Mouse (Mus musculus): ENCODE measurements at regions not wholly inside any gene's neighbourhood (a gene's known extent, or its start where the extent isn't known, plus 50 kb on each side); places are given as distances from the start of the nearest gene placed in this dataset.
A peak's percentile ranks its signal among the peaks of the same experiment; 100 is the strongest.

- Histone ChIP-seq H3K36me3 (no peaks in the 10 kb centered on the region), H3K9me3 (replicated peaks) (no peaks in the 10 kb centered on the region), H3K4me2 (no peak overlapping the region), H3K4me3 (no peak overlapping the region), H3K27me3 (replicated peaks) (no peaks in the 10 kb centered on the region), H3K9ac (no peak overlapping the region), H3K27ac (no peak overlapping the region), H3K4me1 (0 out of 2 replicates have a peak, but pooled peaks cover 3% of the 10 kb centered on the region)
- no peak for ATAC-seq
- 56% methylated on average over 2 of the region's 2 CpGs for WGBS (ENCODE audit: insufficient replicate concordance)
Observed at GRCm38 (mm10) chr9:117967080-117967479, 73.2 kb upstream of the Azi2 start.

- H3K27ac ChIP-seq: no peak overlapping the region
- no peak overlapping the region for H3K4me2 ChIP-seq
- WGBS (ENCODE audit: insufficient replicate concordance): 51% methylated on average over 10 of the region's 10 CpGs
- 0 out of 2 replicates have a peak, but pooled peaks cover 3% of the 10 kb centered on the region for H3K4me1 ChIP-seq
- no peaks in the 10 kb centered on the region for H3K27me3 ChIP-seq (replicated peaks)
- ATAC-seq: no peak
- no peak overlapping the region for H3K9ac ChIP-seq
- H3K9me3 ChIP-seq (replicated peaks): no peaks in the 10 kb centered on the region
- H3K36me3 ChIP-seq: no peaks in the 10 kb centered on the region
- no peak overlapping the region for H3K4me3 ChIP-seq
Observed at GRCm38 (mm10) chr9:117966326-117966989, 73.8 kb upstream of the Azi2 start.

- Histone ChIP-seq H3K4me1 (0 out of 2 replicates have a peak, but pooled peaks cover 3% of the 10 kb centered on the region), H3K9me3 (replicated peaks) (no peaks in the 10 kb centered on the region), H3K4me2 (no peak overlapping the region), H3K27ac (no peak overlapping the region), H3K4me3 (no peak overlapping the region), H3K36me3 (no peaks in the 10 kb centered on the region), H3K9ac (no peak overlapping the region), H3K27me3 (replicated peaks) (no peaks in the 10 kb centered on the region)
- ATAC-seq: no peak
- WGBS (ENCODE audit: insufficient replicate concordance): 45% methylated on average over 9 of the region's 9 CpGs
Observed at GRCm38 (mm10) chr9:117962088-117963030, 77.9 kb upstream of the Azi2 start.

DNA sequence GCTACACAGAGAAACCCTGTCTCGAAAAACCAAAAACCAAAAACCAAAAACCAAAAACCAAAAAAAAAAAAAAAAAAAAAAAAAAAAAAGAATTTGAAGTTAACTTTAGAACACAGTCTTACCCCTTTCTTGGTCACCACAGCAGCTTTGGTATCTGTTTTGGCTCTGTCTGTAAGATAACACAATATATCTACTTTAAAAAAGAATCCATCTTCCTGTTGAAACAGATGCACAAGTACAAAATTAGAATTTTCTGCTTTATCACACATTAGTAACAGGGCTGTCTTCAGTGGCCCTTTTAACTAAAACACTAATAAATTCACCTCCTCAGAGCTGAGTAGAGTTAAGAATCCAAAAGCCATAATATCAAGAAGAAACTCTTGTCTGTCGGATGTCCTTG lies 80.5 kb upstream of the Azi2 start:
- no peak overlapping the region for H3K9ac ChIP-seq
- no peak overlapping the region for H3K4me3 ChIP-seq
- ATAC-seq: no peak
- no peaks in the 10 kb centered on the region for H3K36me3 ChIP-seq
- H3K9me3 ChIP-seq (replicated peaks): no peaks in the 10 kb centered on the region
- H3K27me3 ChIP-seq (replicated peaks): no peaks in the 10 kb centered on the region
- H3K4me1 ChIP-seq: 0 out of 2 replicates have a peak, but pooled peaks cover 3% of the 10 kb centered on the region
- no peak overlapping the region for H3K4me2 ChIP-seq
- 60% methylated on average over 2 of the region's 2 CpGs for WGBS (ENCODE audit: insufficient replicate concordance)
- no peak overlapping the region for H3K27ac ChIP-seq

DNA sequence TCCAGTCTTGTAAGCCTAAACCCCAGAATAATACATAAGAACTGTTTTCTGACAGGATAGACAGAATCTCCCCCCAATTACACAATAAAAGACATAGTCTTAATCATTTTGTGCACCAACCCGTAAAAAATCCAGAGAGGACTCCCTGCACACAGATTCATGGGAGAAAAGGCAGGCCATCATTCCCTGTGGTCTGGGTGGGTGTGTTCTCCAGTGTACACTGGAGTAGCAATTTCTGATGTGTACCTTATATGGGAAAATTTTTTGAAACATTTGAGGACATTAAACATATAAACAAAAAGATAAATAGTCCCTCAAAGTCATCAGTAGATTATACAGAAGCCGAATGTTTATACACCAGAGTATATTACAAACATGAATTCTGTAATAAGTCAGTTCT lies 83.1 kb upstream of the Azi2 start:
- H3K4me1 ChIP-seq: no peaks in the 10 kb centered on the region
- no peak for ATAC-seq
- H3K27ac ChIP-seq: no peak overlapping the region
- no peak overlapping the region for H3K9ac ChIP-seq
- H3K4me2 ChIP-seq: no peak overlapping the region
- 55% methylated on average over 2 of the region's 2 CpGs for WGBS (ENCODE audit: insufficient replicate concordance)
- H3K9me3 ChIP-seq (replicated peaks): no peaks in the 10 kb centered on the region
- no peak overlapping the region for H3K4me3 ChIP-seq
- H3K27me3 ChIP-seq (replicated peaks): no peaks in the 10 kb centered on the region
- H3K36me3 ChIP-seq: no peaks in the 10 kb centered on the region

- Histone ChIP-seq H3K4me2 (no peak overlapping the region), H3K4me3 (no peak overlapping the region), H3K27ac (no peak overlapping the region), H3K36me3 (no peaks in the 10 kb centered on the region), H3K4me1 (no peaks in the 10 kb centered on the region), H3K9me3 (replicated peaks) (no peaks in the 10 kb centered on the region), H3K9ac (no peak overlapping the region), H3K27me3 (replicated peaks) (no peaks in the 10 kb centered on the region)
- ATAC-seq: no peak
- WGBS (ENCODE audit: insufficient replicate concordance): 48% methylated on average over 2 of the region's 2 CpGs
Observed at GRCm38 (mm10) chr9:117956691-117957090, 83.6 kb upstream of the Azi2 start.

GRCm38 (mm10) chr9:117927466-117927847 lies 112.8 kb upstream of the Azi2 start:
- WGBS (ENCODE audit: insufficient replicate concordance): 15% methylated on average over 7 of the region's 7 CpGs
- Histone ChIP-seq H3K4me3 (no peak overlapping the region), H3K9ac (no peak overlapping the region), H3K9me3 (replicated peaks) (no peaks in the 10 kb centered on the region), H3K4me1 (0 out of 2 replicates have a peak, but pooled peaks cover 4% of the 10 kb centered on the region), H3K27me3 (replicated peaks) (no peaks in the 10 kb centered on the region), H3K36me3 (no peaks in the 10 kb centered on the region), H3K27ac (no peak overlapping the region), H3K4me2 (no peak overlapping the region)
- ATAC-seq: 0 out of 2 replicates have a peak, but pooled peaks have one; percentile 32

DNA sequence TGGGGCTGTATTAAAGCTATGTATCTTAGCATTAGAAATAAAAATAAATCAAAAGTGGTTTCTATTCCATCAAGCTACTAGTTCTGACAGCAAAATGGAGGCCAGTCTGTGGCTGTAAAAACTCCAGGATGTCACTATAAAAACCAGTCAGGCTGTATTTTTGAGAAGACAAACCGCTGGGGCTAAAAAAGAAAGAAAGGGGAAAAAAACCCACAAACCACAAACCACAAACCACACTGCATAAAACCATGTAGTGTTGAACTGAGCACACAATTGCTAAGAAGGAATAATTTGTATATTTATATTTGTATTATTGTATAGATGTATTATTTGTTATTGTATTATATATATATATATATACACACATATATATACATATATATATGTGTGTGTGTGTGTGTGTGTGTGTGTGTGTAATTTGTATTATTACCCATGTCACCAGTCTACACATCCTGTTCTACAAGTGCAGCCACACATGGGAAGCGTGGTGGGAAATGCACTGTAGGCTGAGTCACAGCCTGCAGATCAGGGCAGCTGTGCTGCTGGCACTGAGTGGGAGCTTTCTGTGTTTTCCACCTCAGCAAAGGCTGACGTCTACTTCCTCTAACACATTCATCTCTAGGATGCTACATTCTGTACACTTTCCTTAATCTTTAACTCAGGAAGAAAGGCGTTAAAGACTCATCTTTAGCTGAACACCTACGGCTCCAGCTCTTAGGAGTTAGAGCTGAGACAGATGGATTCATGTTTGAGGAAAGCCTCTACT lies 113.4 kb upstream of the Azi2 start:
- Histone ChIP-seq H3K4me1 (0 out of 2 replicates have a peak, but pooled peaks cover 4% of the 10 kb centered on the region), H3K27ac (no peak overlapping the region), H3K4me3 (no peak overlapping the region), H3K4me2 (no peak overlapping the region), H3K36me3 (no peaks in the 10 kb centered on the region), H3K27me3 (replicated peaks) (no peaks in the 10 kb centered on the region), H3K9me3 (replicated peaks) (no peaks in the 10 kb centered on the region), H3K9ac (no peak overlapping the region)
- 0 out of 2 replicates have a peak, but pooled peaks have one; percentile 44 for ATAC-seq
- WGBS (ENCODE audit: insufficient replicate concordance): 22% methylated on average over 5 of the region's 5 CpGs

DNA sequence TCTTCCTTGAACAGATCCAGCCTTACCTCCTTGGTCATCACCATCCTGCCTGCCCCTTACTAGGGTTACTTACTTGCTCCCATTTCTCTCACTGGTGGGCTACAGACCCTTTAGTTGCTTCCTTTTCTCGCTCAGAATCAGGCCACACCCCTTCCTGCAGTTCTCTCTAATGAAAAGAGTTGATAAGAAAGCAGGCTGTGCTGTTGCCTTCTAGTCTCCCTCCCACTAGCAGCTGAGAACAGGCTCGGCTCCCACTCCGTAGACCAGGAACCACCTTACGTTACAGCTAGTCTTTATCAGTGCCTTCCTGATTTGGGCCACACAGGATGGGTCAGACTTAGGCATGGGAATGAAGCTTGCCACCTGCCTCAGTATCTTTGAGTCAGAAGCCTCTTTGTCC lies 117.3 kb upstream of the Azi2 start:
- WGBS (ENCODE audit: insufficient replicate concordance): 6% methylated on average over 4 of the region's 4 CpGs
- ATAC-seq: peak; percentile 49
- H3K9ac ChIP-seq: no peak overlapping the region
- H3K9me3 ChIP-seq (replicated peaks): no peaks in the 10 kb centered on the region
- H3K4me3 ChIP-seq: no peak overlapping the region
- no peak overlapping the region for H3K27ac ChIP-seq
- H3K4me2 ChIP-seq: peak overlapping the region; percentile 10; the same call in 1 of the 2 replicates
- no peaks in the 10 kb centered on the region for H3K27me3 ChIP-seq (replicated peaks)
- H3K4me1 ChIP-seq: 0 out of 2 replicates have a peak, but pooled peaks cover 4% of the 10 kb centered on the region
- no peaks in the 10 kb centered on the region for H3K36me3 ChIP-seq

DNA sequence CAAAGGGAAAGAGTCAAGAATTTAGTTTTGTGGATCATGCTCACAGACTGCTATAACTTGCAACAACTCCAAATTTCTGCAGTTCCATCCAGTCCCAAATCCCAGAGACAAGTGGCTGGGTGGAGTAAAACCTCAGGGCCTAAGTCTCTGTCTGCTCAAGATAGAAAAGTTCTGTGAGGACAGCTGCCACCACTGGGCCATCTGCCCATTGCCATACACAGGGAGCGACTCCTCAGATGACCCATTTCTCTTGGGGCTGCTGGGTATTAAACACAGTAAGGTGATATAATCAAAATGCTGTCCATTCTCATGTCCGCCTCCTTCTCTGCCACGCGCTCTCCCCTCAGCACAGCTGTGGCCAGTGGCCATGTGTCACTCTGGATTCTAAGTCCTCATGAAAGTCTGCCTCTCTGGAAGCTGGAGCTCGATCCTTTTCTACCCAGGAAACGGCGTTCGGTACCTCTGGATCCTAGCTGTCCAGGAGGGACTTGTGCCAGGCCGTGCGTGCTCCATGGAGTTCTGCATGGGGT lies 132.3 kb upstream of the Azi2 start:
- Histone ChIP-seq H3K9me3 (replicated peaks) (no peaks in the 10 kb centered on the region), H3K4me2 (no peak overlapping the region), H3K4me3 (no peak overlapping the region), H3K36me3 (no peaks in the 10 kb centered on the region), H3K27me3 (replicated peaks) (no peaks in the 10 kb centered on the region), H3K4me1 (no peaks in the 10 kb centered on the region), H3K27ac (no peak overlapping the region), H3K9ac (no peak overlapping the region)
- WGBS (ENCODE audit: insufficient replicate concordance): 83% methylated on average over 10 of the region's 10 CpGs
- ATAC-seq: no peak

DNA sequence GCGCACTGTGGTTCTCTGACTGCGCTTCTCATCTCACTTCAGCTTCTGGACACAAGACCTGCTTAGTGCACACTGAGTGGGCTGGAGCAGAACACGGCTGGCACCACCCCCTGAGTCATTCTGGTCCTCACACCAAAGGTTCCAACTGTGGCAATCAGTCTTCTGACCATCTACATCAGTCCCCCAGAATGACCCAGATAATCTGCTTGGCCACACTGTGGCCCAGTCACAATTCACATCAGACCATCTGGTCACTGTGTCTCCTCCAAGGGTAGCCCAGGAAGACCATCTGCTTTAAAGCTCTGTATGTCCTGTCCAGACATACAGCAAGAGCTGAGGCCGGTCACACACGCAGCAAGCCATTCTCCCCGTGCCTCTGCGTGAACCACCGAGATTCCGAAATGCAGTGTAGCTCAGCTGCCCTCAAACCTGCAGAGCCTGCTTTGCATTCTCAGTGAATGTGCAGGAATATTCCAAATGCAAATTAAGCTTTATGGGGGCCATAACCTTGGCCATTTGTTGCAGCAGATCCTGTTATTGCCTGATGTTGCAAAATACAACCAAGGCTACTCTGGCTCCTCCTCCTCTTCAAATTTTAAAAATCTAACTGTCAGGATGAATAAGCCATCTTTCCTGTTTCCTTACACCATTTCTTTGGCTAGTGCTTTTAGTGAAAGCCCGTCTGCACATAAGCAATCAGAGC lies 135.1 kb upstream of the Azi2 start:
- no peak for ATAC-seq
- Histone ChIP-seq H3K27ac (no peak overlapping the region), H3K4me1 (no peaks in the 10 kb centered on the region), H3K4me2 (no peak overlapping the region), H3K9me3 (replicated peaks) (no peaks in the 10 kb centered on the region), H3K4me3 (no peak overlapping the region), H3K9ac (no peak overlapping the region), H3K36me3 (no peaks in the 10 kb centered on the region), H3K27me3 (replicated peaks) (no peaks in the 10 kb centered on the region)
- 75% methylated on average over 10 of the region's 10 CpGs for WGBS (ENCODE audit: insufficient replicate concordance)
